Mouse (Mus musculus) naive thymus-derived CD4-positive, alpha-beta T cell, adult 2 months (primary cell): ENCODE data around the gene Tenm4.

ENCODE experiments used
- DNase-seq: peaks from one replicate; pipeline ENCODE4 v3.0.0-alpha.2; 2011; ENCODE audit warnings: low read depth

Gene Tenm4

DNA sequence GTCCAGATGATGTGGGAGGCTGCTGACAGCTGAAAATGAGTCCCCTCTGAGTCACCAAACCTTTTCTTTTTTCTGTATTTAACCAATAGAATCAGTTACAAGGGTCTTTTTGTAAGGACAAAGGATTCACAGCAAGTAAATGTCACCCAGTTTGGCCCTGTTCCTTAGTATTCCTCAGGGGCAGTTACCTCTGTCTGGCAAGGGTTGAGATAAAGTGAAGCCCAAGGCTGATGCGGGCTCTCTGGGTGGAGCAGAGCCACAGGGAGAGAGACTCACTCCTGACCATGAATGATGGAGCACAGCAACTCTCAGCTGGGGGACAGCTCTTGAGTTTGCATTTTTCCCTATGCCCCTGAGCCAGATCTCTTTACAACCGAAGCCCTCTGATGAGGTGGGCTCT lies 681.7 kb downstream of the Tenm4 start:
- no peak for DNase-seq

DNA sequence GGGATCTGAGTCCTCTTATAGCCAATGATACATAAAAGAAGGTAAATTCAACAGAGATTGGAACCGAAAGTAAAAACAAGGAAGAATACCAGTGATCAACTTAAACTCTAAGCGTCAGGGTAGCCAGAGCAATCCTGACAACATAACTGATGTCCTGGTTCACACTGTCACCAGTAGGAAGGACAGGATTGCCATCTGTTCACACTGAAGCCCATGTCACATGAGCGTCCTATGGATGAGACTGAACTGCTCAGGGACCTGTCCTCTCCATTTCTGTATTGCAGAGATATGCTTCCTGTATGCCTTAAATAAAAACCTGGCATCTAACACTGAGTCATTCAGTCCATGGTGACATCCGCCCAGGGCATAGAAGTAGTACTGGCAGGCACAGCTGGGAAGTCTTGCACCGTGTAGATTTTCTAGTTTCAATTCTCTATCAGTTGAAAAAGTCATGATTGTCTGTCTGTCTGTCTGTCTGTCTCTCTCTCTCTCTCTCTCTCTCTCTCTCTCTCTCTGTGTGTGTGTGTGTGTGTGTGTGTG lies 684.9 kb downstream of the Tenm4 start:
- no peak for DNase-seq

DNA sequence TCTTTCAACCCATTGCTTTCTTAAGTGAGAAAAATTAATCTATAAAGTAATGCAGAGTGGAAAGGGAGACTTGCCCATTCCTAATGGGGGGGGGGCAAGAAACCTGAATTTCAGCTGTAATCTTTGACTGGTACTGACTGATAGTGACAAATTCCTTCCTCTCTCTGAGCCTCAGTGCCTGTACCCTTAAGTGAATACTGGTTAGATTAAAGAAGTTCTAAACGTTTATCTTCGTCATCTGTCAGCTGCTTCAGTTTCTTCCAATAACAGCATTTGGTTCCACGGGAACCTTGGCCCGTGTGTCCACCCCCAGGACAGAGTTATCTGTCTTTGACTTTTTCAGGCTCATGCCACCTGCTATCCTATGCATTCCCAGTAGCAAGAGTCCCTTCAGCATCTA lies 685.5 kb downstream of the Tenm4 start:
- DNase-seq: no peak

DNA sequence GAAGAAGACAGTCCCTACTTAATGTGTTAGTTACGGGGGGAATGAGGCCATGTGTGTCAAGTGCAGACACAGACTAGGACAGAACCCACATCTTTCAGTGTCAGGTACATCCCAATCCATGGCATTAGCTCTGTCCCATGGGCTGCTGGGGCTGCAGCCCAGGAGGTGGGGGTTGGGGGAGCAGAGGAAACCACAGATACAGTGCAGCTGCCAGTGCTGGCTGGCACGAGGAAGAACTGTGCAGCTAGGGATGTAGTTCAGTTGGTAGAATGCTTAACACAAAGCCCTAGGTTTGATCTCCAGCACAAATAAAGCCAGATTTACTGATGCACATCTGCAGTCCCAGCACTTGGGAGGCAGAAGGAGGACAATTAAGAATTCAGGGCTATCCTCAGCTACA lies 688.0 kb downstream of the Tenm4 start:
- no peak for DNase-seq

DNA sequence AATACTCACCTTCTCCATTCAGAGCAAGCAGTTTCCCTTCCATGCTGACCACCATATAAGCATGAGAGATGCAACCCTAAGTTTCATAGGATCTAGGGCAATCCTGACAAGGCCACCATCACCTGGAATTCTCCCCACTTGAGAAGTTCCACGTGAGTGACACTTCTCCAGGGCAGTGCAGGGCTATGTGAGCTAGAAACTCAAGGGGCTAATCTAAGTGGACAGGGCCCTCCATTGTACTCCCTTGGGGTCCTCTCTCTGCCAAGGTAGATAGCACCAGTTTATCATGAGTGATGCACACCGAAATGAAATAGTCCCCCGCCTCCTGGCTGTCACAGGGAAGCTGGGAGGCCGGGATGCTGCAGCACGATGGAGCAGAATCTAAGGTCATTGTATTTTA lies 688.6 kb downstream of the Tenm4 start:
- DNase-seq: no peak

DNA sequence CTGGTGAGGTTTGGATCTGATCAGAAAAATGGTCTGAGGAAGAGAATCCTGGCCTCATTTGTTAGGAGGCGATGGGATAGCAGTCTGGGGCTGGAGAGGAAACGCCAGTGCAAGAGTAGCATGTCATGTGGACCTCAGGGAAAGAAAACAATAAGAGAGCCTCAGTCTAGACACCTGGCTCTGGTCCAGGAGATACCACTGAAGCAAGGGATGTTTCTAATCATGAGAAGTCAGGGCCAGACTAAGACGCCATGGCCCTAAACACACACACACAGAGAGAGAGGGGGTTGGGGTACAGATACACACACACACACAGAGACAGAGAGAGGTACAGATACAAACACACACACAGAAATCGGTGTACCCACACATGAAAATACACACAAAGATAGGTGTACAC lies 689.6 kb downstream of the Tenm4 start:
- DNase-seq: no peak

DNA sequence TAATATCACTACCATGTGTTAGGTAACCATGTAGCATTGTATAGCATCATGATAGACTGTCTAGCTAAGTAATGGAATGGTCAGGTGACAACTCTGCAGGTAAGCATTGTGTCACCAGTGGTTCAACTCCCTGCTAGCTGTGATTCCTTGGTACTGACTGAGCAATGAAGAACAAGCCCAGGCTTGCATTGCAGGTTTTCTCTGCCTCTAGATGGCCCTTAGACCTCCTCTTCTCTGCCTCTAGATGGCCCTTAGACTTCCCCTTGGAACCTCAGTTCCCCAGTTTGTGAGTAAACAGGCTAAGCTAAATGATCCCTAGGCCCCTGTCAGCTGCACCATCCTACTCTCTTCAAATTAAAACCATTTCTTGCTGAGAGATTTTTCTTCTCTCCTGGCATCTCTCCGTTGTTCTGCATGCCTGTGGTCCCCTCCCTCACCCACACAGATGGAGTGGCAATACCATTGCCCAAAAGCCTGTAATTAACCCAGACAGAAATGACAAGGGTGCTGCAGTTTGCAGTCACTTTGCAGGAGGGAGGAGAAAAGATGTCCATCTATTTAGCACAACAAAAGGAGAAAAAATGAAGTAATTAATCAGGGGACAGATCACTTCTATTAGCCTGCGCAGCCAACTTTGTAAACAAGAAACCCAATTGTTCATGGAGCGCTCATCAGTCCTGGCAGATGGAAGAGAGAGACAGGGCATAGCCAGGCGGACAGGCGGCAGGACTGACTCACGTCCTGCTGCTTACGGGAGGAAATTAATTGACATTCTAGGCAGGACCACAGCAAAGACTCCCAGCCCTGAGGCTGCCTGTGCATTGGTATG lies 694.1 kb downstream of the Tenm4 start:
- no peak for DNase-seq

DNA sequence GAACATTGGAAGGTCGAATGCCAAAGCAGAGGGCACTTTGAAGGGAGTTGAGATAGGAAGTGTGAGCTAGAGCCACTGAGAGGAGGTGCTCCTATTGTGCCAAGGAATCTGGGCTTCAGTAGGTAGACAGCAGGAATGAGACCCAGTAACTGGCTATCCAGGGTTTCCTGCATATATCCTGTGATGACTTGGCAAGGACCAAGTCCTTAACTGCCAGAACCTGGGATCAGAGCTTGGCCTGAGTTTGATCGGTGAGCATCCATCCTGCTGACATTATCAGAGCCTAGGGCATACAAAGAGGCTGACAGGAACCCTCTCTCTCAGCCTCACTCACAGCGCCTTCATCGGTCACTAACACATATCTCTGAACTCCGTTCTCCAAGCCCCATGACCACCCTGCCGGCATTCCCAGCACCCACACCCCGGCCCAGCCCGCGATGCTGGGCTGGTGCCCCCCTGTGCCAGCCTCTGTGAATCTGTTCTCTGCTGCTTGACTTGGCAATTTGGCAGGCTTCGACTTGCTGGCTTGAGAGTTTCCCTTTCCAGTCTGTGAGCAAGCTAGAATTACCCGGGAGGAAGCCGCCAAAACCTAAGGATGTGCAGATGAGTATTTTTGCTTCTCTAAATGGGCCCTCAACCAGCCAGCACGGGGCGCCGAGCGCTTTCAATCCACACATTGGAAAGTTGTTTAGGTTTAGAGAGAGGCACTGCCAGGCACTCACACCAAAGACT lies 698.2 kb downstream of the Tenm4 start:
- DNase-seq: no peak

DNA sequence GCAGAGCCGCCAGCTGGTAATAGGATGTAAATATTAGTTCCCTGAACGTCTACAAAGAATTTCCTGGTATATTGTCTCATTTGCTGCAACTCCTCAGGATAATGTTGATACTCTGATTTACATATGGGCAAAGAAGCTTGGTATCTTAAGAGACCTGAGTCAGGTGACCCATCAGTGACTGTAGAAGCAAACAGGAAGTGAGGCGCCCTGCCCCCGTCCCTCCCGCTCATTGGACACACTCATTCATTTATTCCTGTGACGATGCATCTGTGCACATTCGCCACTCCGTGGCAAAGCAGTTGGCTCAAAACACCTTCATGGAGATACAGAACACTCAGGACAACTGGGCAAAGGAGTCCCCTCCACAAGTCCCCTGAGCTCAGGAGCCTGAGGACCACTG lies 699.4 kb downstream of the Tenm4 start:
- DNase-seq: peak; percentile 15

DNA sequence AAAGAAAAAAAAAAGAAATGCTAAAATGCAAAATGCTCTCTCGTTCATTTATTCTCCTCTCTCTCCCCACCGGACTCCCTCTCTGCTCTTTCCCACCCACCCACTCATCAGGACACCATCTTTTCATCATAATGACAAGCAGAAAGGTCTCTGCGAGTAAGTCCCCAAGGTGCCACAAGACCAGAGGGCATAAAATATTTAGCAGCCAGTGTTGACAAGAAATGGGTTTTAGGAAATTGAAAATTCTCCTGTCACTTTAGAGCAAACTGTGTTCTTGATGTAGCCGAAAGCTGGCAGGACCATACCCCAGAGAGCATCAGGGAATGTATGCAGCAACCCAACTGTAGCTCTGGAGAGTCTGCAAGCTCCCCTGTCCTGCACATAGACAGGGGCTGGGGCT lies 700.0 kb downstream of the Tenm4 start:
- DNase-seq: no peak

DNA sequence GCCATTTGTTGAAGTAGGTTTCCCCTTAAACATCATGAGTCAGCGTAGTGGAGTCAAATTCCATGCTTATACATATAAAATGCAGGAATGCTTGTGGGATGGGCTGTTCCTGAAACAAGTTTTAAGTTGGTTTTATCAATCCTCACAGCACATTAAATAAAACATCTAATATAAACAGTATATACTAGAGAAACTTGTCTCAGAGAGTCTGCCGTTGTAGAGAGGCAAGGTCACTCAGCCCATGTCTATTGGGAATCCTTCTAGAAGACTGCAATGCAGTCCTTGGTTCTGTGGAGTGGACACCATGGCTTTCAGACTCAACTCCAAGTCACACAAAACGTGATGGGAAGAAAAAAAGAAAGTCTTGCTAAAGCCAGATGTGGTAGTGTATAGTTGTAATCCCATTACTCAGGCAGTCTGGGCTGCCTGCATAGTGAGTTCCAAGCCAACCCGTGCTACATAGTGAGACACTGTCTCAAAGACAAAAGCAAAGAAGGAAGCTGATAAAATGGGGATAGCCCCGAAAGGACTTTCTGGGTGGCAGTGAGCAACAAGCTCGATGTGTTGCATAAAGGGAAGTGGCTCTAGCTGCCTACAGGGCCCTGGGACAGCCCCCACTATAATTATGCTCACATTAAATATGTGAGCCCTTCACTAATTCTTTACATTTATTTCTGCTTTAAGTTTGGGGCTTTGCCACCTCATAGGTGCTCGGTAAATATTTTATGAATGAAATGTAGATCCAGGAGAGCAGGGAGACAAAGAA lies 707.6 kb downstream of the Tenm4 start:
- DNase-seq: no peak

DNA sequence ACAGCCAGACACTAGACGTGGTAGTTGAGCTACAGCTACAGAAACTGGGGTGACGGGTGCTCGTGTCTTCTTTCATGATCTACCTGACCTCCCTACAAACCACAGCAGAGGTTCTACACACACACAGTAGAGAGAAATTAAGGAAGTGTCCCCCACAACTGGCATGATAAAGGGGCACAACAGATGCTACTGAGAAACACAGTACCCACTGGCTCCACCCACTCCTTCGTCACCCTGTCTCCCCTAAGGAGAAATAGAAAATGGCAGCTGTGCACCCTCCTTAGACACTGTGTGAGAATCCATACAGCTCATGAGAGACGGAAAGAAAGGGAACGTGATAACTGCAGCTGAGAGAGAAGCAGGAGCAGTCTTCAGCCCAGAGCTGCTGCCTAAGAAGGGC lies 708.5 kb downstream of the Tenm4 start:
- no peak for DNase-seq

DNA sequence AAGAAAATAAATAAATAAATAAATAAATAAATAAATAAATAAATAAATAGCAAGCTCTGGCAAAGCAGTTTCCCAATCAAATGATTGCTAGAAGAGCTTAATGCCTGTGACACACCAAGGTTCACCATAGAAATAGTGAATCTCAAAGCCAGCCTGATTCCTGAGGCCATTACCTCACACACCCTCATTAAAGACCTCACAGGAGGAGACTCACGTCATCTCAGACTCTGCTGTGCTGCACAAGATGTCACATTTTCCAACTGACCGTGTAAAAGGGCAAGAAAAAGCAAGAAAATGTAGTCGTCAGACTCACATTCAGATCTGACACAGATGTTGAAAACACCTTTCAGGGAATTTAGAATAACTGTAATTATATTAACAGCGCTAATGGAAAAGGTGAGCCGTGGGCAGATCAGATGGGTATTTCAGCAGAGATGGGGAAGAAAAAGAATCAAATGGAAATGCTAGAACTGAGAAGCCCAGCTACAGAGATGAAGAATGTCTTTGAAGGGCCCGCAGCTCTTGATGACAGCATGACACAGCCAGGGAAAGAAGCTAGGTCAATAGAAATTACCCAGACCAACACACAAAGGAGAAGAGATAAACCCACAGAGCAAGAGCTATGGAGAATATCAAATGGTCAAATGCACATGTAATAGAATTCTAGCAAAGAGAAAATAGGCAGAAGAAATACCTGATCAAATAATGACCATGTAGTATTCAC lies 709.3 kb downstream of the Tenm4 start:
- no peak for DNase-seq

DNA sequence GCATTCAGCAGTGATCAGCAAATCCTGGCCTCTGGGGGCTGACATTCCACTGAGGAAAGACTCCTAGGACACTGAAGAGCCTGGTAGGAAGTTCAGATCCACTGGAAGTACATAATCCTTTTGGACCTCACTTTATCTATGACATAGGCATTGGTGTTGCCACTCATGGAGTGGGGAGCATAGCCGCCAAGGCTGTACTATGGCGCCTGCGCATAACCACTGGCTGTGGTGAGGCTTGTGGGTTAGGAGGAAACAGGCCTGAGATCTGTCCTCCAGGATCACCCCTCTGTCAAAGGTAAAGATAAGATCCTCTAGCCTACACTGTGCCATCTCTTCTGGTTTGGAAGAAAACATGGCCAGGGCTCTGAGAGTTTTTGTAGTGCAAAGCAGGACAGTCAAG lies 712.3 kb downstream of the Tenm4 start:
- no peak for DNase-seq

DNA sequence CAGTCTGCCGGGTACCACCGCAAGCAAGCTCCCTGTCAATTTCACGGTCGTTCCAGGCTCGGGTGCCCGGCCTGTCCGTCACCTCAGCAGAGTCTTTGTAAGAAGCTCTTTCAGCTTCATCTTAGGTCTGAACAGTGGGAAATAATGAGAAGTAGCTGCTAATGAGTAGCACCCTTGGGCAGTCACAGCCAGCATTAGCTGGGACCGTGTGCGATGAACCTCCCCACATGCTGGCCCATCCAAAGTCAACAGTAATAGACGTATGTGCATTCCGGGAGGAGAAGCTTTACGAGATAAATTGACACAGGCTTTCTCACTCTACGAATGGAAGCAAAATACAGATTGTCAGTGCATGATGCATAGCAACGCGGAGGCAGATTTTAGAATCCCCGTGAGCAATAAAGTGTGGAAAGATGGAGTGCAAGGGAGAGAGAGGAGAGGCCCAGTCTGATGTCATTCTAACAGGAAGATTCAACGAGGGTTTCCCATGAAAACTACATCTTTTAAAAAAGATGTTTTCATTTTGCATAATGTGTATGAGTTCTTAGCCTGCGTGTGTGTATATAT lies 716.1 kb downstream of the Tenm4 start:
- no peak for DNase-seq

DNA sequence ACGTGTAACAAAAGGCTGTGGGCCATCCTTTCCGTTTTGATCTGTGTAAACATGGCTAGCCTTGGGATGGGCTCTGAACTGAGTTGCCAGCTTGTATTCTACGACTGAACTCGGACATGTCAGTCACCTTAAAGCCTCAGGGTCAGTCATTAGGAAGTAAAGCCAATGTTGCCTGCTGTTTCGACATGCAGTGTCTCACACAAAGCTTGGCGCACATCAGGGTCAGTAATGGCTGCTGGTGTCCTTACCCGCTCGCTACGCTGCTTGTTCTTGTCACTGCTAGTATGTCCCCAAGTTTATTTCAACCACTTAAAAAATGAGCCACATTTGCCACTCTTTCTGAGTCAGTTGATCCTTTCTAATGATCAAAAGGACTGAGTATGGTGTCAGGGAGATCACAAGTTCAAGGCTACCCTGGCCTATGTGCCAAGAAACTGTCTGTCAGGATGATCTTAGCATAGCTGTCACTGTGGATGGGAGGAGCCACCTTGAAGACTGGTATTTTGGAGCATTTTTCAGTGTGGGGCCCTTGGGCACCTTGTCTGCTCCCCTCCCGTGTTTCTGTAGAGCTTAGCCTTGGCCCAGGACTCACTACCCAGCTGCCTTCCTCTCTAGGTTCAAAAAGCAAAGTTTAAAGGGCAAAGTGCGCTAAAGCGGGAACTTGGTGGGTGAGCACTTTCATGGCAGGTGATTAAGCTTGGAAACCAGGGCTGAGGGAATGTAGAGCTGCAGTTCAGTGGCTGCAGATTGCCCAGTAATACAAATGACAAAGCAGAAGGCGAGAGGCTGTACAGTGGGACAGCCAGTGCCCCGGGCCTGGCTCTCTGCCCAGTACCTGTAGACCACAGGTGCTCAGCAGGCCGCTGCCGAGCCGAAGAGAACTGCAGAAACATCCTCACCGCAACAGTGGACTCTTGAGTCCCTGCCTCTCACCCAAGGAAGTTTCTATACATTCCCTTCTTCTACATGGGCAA lies 718.3 kb downstream of the Tenm4 start:
- DNase-seq: no peak

DNA sequence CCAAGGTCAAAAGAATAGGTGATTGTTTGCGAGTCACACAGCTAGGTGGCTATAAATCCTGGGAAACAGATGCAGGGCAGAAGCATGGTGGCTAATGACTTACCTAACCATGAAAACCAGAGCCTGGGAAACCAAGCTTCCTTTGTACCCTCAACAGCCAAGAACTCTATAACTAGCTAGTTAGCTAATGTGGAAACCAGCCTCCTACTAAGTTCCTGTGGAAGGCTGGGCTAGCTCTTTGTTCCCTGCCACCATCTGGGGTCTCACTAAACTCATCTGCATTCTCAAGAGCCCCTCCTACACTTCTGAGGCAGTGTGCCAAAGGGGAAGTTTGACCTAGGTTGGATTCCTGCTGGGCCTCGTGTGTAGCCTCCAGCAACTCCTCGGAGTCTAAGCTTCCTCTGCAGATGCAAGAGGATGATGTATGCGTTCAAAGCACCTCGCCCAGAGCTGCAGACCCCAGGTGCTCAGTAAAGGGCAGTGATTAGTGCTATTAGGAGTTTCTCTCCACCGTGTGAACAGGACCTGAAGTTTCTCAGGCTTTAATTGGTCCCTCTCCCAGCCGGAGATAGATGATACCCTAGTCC lies 719.1 kb downstream of the Tenm4 start:
- DNase-seq: no peak

DNA sequence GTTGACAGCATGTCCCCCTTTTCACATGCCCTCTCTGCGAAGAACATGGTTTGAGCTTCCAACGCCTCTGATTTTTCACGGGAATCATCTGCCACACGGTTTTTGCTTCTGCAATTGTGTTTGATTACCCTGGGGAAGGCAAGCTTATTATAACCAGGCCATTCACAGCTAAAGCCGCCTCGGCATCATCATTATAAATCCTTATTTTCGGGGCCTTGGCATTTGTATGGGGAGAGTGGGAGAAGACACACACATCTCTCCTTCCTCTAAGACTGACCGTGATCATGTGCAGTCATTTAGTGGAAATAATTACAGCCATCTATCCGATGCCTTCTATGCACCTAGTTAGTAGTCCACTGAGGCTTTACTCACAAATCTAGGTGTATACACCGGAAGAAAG lies 719.9 kb downstream of the Tenm4 start:
- no peak for DNase-seq

DNA sequence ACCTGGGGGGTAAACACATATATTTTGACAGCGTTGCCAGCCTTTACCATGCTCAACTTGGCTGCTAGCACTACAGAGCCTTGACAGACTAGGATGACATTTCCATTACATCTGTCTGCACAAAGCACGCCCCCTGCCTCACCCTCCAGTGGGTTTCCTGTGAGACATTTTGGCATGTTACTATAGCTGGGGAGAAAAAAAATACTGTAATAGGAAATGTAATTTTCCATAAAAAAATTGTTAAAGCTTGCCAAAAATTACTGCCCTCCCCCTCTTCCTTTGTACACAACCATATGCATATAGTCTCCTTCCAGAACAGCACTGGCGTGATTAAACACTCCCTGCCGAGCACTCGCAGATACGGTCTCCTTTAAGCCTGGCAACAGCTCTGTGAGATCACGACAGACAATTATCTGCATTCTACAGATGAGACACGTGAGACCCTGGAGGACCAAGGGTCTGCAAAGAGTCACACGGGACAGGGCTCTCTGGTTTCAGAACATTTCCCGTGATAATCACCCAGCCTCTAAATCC lies 728.1 kb downstream of the Tenm4 start:
- DNase-seq: no peak

DNA sequence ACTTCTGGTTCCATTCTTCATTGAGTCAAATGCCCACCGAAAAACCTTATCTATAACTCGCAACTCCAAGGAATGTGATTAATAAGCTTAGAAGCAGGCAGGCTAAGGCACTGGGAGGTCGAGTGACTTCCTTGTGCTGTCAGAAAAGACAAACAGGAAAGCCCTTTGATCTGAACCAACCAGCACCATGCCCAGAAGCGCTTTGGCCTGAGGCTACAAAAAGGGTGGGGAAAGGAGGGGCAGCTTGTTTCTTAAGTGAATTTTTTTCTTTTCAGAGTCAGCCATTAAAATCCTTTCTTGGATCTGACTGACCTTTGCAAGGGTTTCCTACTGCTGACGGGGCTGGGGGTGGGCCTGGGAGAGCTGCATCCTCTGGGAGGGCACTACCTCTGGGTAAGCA lies 731.1 kb downstream of the Tenm4 start:
- DNase-seq: no peak
